Mouse (Mus musculus) left cerebral cortex, adult 2 months (tissue): Measurements from ENCODE around the gene Hivep1. TPM values are rescaled to one million over a fixed set of nuclear protein-coding genes. Genes with fewer than 3 reads are reported as not detected.
A peak's percentile ranks its signal among the peaks of the same experiment; 100 is the strongest.

Experiments used
- DNase-seq, 2 experiments: peaks; one replicate each; pipeline ENCODE4 v3.0.0; 2021 to 2022; ENCODE audit warnings: low spot score in 2 of 2, mixed read lengths in 1 of 2; ENCODE audit errors: extremely low spot score in 1 of 2
- H3K27ac ChIP-seq: fragments of 200-600 bp; 2 replicates; pipeline ENCODE4 v1.8.1; 2022
- H3K4me3 ChIP-seq: fragments of 200-600 bp; 2 replicates; pipeline ENCODE4 v1.8.1; 2022
- CTCF ChIP-seq: fragments of 200-600 bp; IDR thresholded peaks from 2 replicates; pipeline ENCODE4 v1.8.1; 2022; ENCODE audit warnings: antibody characterized with exemption, mild to moderate bottlenecking, moderate library complexity
- intact Hi-C: fragments of 180-260 bp; cut with DNase I; formaldehyde crosslinking; loops from one replicate; pipeline ENCODE4 v1.15.1; 2025
- total RNA-seq, 2 experiments: library from RNA; stranded (reverse); gene quantifications; 2 replicates each; pipeline ENCODE4 v1.2.3; 2021

Gene Hivep1
- total RNA-seq, 2 experiments from 2014 or later, result 69.7 to 71.7 TPM

DNA sequence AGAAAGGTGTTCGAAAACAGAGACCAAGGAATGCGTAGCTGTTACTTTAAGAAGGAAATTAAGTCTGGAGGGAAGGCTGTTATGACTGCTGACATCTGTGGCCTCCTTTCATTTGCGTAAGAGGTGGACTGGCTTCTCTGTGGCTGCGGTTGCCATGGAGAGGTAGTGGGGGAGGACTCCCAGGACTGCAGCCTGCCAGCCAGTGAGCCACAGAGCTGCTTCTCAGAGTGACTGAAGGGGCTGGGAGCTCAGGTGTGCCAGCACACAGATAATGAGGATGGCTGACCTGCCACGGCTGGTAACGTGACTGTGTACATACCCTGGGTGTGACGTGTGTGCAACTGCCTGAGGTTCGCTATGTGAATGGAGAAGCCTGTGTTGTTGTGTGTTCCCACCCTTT lies 51.2 kb downstream of the Hivep1 start:
- intact Hi-C loops, result loop anchor here (2.0 to 5.0 kb wide), 3 partner anchors 50 to 356 kb away; partner anchors contain the start of gene Hivep1
- peak; percentile 69 to 73 for DNase-seq
- TF ChIP-seq CTCF, result no peak
- H3K4me3 ChIP-seq, result peak overlapping the region; percentile 46
- peak overlapping the region; percentile 74 for H3K27ac ChIP-seq

DNA sequence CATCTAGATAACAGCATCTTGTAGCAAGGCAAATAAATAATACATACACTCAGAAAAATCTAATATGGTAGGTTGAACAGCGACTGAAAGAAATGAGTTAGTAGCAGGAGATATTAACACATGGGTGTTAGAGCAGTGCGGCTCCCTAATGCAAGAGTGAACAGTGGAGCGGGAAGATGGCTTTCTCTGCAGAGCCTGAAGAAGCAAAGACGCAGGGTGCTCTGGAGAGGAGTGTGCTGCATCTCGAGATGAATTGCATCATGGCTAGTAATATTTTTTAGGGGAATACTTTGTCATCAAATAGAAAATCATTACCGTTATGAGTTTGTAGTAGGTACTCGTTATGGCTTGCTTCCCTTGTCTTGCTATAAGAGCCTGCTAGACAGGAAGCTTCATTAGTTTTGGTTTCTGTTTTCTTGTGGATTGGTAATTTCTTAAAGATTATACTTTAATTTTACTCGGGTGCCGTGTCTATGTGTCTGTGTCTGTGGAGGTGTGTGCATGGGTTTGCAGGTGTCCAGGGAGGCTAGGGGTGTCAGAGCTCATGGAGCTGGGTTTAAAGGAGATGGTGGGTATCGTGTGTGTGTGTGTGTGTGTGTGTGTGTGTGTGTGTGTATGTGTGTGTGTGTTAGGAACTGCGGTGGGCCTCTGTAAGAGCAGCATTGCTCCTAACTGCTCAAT lies 51.8 kb downstream of the Hivep1 start:
- H3K27ac ChIP-seq, result peak overlapping the region; percentile 74
- intact Hi-C loops, result loop anchor here (2.0 to 5.0 kb wide), 3 partner anchors 51 to 356 kb away; partner anchors contain the start of gene Hivep1
- no peak for DNase-seq
- H3K4me3 ChIP-seq, result peak overlapping the region; percentile 46
- no peak for TF ChIP-seq CTCF

DNA sequence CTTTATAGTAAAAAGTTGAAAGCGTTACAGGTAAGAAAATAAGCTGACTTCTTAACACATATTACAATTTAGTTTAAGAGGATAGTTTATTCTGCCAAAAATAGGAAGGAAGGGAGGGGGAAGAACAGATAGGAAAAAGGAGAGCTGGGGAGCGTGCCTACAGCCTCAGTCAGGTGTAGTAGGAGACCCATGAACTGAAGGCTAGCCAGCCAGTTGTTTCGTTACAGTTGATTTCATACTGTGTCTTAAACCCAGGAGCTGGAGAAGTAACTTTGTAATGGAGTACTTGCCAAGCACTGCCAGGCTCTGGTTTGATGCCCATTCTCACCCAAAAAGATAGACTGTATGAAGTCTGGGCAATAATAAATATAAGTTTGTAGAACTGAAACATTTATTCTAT lies 52.5 kb downstream of the Hivep1 start:
- DNase-seq, result no peak
- intact Hi-C loops, result loop anchor here (5.0 kb wide), 2 partner anchors 302 to 357 kb away; no protein-coding TSS in a partner anchor
- no peak overlapping the region for H3K4me3 ChIP-seq
- no peak overlapping the region for H3K27ac ChIP-seq
- TF ChIP-seq CTCF, result no peak

DNA sequence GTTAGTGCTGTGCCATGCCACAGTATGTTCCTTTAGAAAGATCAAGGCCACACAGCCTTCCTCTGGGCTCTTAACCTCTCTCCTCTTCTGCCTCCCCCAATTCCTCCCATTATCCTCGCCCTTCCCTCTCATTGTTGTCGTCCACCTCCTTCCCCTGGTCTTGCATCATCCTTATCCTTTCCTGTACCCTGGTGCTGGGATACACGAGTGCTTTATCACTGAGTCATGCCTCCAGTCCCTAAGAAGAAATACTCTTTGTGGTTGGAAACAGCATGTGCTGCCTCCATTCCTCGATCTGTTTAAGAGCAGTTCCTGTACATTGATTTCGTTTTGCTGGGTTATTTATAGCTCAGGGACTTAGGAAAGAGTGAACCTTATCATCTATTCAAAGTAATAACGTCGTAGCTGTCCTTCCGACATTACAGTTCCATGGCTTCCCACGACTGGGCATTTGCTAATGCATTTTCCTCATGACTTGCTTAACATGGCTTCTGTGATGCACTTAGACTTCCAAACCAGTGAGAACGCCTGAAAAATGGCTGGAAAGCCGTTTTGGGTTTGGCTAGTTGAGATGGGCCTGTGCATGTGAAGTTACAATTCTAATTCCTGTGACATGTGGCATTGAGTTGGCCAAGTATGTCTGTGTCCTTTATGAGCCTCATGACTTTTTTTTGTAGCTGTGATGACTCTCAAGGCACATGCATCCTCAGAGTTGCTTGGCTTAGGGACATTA lies 56.8 kb downstream of the Hivep1 start:
- no peak for TF ChIP-seq CTCF
- intact Hi-C loops, result no loop called here
- no peak overlapping the region for H3K4me3 ChIP-seq
- no peak for DNase-seq
- no peak overlapping the region for H3K27ac ChIP-seq

DNA sequence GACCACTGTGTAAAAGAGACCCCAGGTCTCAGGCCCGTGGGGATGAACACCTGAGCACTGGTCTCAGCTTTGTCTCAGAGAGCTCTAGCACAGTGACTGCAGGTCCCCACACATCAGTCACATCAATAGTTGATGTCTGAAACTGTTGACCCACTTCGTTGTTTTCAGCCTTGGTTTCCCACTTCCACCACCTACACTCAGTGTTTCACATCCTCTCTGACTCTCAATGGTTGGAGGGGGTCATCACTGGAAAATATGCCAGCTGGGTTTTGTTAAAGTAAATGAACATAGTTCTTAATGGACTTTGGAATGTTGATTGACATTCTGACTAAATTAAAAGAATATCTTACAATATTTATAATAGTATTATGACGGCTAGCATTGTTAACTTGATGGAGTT lies 58.6 kb downstream of the Hivep1 start:
- Histone ChIP-seq H3K4me3 (no peak overlapping the region), H3K27ac (no peak overlapping the region)
- no peak for TF ChIP-seq CTCF
- intact Hi-C loops, result no loop called here
- DNase-seq, result no peak

DNA sequence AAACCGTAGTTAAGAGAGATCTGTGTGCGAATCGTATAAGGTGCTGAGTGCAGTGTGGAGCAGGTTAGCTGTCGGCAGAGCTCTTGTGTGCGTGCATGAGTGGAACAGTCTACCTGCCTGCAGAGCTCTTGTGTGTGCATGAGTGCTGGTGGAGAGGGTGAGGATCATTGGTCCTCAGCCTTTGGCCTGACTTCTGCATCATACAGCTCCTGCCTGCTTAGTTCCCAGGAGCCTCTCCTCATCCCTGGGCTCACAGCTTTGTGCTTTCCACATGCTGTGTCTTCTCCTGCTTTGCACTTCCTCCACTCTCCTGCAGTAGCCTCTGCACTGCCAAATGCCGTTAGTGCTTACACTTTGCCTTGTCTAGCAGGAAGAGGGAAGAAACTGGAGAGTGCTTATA lies 60.2 kb downstream of the Hivep1 start:
- no peak overlapping the region for H3K4me3 ChIP-seq
- H3K27ac ChIP-seq, result peak overlapping the region; percentile 33
- intact Hi-C loops, result no loop called here
- no peak for DNase-seq
- no peak; the same call in 1 of the 2 replicates for TF ChIP-seq CTCF

DNA sequence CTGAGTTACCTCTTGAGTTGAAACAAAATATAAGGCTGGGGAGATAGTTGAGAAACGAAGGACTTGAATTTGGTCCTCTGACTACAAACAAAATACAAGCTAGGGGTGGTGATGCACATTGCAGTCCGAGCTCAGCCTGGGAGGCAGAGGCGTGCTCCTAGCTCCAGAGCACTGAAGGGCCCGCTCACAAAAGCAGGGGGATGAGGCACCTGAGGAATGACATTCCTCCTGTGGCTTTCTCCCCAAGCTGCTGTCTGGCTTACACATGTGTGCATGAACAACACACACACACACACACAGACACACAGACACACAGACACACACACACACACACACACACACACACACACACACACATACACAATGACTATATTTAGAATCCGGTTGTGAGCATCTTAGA lies 60.9 kb downstream of the Hivep1 start:
- no peak for DNase-seq
- no peak overlapping the region for H3K27ac ChIP-seq
- intact Hi-C loops, result no loop called here
- no peak overlapping the region for H3K4me3 ChIP-seq
- TF ChIP-seq CTCF, result no peak

DNA sequence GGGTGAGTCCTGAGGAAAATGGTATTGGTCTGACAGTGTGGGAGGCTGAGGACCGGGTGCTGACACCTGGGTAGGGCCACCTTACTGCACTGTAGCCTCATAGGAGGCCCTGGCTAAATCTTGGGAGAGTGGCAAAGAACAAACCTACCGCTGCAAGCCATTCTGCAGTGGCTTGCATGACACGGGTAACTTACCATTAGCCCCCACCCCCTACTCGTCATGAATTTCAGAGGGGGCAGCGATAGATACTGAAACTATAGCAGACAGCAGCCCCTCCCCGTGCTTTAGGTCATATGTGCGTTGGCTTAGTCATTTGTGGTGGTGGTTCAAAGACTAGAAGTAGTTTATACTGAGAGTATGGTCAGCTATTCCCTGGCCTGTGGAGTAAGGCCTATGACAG lies 61.8 kb downstream of the Hivep1 start:
- H3K4me3 ChIP-seq, result no peak overlapping the region
- intact Hi-C loops, result no loop called here
- no peak for DNase-seq
- no peak for TF ChIP-seq CTCF
- no peak overlapping the region for H3K27ac ChIP-seq

DNA sequence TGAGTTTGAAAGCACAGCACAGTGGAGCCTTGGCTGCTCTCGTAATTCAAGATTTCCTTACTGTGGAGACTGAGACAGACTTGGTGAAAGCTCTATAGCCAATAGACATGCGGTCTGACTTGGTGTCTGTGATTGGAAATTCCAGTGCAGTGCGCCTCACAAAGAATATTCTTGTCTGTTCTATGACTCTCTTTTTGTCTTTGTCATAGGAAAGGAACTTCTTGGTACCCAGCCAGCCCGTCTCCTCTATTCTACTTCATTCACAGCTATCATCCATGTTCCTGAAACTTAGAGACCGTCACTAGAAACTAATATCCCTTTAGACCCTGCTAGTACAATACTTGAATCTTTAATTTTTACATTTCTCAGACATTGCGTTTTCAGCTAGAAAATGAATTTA lies 64.5 kb downstream of the Hivep1 start:
- no peak for DNase-seq
- intact Hi-C loops, result loop anchor here (5.0 kb wide), 1 partner anchor 214 kb away; no protein-coding TSS in a partner anchor
- Histone ChIP-seq H3K27ac (0 out of 2 replicates have a peak overlapping the region, but pooled peaks have one; percentile 11), H3K4me3 (no peak overlapping the region)
- no peak for TF ChIP-seq CTCF

DNA sequence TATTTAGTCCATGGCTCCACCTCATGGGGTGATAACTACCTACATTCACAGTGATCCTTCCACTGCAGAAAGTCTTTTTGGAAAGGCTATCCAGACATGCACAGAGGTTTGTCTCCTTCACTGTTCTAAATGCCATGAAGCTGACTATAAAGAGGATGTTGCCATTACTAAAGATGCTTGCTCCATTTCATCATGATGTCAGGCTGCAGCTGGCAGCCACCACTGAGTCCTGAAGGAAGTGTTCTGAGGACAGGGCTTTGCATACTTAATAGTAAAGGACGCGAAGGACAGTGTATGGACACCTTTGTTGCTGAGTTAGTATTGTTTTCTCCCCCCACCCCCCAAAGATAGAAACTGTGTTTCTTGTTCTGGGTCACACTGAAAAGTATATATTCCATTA lies 67.2 kb downstream of the Hivep1 start:
- H3K27ac ChIP-seq, result no peak overlapping the region

DNA sequence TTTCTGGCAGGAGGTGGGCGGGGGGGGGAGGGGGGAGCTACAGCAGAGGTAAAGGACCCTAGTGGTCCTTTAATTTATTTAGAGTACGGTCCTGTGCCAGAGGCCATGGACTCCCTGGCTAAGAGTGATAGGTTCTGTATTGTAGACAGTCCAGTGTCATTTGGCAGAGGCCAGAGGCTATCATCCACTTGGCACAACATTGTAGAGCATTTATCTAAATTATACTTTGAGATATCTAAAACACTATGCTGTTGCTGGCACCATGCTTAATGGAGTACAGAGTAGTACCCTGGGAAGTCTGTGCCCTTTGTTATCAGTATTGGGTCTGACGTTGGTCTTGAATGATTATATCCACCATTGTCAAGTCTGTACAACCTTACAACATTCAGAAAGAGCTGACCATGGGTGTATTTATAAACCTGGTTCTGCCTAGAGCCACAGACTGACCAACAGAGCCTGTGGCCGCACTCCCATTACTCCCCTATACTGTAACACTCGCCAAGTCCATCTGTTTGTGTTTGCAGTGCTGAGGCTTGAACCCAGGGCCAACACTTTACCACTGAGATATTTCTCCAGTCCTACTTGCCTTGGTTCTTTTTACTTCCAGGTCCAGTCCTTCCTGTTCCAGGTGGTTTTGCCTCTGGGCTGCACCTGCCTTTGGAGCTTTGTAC lies 69.4 kb downstream of the Hivep1 start:
- no peak for TF ChIP-seq CTCF
- intact Hi-C loops, result no loop called here
- Histone ChIP-seq H3K27ac (no peak overlapping the region), H3K4me3 (no peak overlapping the region)
- DNase-seq, result no peak

More for the DNA sequence above, 67.2 kb downstream of the Hivep1 start:
- intact Hi-C loops, result loop anchor here (5.0 kb wide), 1 partner anchor 217 kb away; no protein-coding TSS in a partner anchor
- TF ChIP-seq CTCF, result no peak; the same call in 1 of the 2 replicates
- DNase-seq, result no peak
- no peak overlapping the region for H3K4me3 ChIP-seq
